Mouse (Mus musculus): ENCODE results near the gene Edem3. TPM values are rescaled to one million over a fixed set of nuclear protein-coding genes. Genes with fewer than 3 reads are reported as not detected.

Gene Edem3
- polyA plus RNA-seq (2014; fragmentation: Illumina TruSeq; extraction: RNeasy Lipid Tissue Mini Kit (QIAGEN cat#74804); ENCODE audit: low read depth, low replicate concordance), result 26.3 TPM

DNA sequence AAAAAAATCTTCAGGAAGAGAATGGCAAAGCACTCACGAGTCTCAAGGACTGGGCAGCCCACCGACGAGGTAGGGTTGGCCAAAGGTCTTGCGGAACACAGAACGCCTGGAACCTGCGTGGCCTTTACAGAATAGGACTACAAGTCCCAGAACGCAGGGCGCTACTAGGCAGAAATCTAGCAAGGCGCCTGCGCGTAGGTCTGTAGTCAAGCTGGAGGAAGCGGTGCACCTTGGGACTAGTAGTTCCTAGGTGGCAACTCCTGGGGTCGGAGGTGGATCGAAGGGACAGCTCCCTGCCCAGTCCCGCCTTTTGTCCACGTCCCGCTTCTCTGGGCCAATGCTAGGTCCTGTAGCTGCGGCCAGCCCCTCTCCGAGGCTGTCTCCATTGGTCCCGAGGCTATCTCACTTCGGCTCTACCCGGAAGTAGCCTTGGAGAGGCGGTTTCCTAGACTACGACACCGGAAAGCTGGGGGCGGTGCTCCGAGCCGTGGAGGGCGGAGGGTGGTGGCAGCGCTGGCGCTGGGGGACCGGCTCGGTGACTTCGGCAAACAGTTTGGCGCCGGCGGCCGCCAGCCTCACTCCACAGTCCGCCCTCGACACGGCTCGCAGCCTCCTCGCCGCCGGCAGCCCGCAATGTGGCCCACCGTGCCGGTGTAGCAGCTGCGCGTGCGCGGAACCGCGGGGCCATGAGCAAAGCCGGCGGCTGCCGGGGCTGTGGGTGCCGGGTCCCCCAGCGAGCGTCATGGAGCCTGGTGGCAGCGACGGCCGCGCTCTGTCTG is at the start of gene Edem3:
Gene Edem3, plus strand, starts transcription at position 491 of the 779 bp plus-strand sequence.

Other genes with a start within 250 kb of the Edem3 start
- gene Fam129a, start 184.2 kb upstream of the Edem3 start, polyA plus RNA-seq (2014; fragmentation: Illumina TruSeq; extraction: RNeasy Lipid Tissue Mini Kit (QIAGEN cat#74804); ENCODE audit: low read depth, low replicate concordance), result 2.2 TPM

All from liver, adult 10 weeks (tissue).